Mouse (Mus musculus) urinary bladder, adult 18-20 months (tissue): Measurements from ENCODE around the gene Clns1a.

Source experiments
- DNase-seq, 2 experiments: peaks; one replicate each; pipeline ENCODE4 v3.0.0; 2022; ENCODE audit warnings: low spot score in 2 of 2, mixed read lengths in 2 of 2

Clns1a gene

GRCm38 (mm10) chr7:97766406-97767166, 70.2 kb downstream of the Clns1a start:
- no peak for DNase-seq

DNA sequence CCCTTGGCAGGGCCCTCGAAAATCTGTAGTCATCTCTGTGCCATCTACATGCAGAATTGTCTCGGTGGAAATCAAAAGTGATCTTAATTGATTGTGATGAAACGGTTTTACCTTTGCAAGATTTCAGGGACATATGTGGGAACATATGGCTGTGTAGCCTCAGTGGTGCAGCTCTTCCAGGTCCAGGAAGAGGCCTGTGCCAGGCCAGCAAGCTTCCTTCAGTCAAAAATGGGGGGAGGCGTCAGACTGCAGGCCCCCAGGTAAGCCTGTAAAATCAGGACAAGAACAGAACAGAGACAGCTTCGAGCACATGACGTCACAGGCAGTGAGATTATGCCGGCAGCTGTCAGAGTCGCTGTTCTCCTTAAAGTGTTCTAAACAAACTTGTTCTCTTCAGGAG, 71.4 kb downstream of the Clns1a start:
- no peak for DNase-seq

DNA sequence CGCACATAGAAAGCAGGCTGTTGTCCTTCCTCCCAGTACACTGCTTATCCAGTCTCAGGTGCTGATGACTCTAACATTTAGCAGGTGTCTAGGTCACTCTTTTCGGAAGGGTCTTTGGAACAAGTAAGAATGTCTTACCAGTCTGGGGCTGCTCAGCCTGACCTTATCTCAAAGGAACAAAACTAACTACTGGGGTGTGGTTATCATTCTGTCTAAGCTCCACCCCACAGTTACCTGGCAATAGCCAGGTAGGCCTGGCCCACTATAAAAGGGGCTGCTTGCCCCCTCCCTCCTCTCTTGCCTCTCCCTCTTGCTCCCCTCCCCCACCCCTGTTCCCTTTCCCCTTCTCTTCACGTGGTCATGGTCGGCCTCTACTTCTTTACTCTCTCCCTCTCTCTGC, 72.6 kb downstream of the Clns1a start:
- no peak for DNase-seq
